Mouse (Mus musculus): Measurements from ENCODE around the gene Capza2. TPM values are rescaled to one million over a fixed set of nuclear protein-coding genes. Genes with fewer than 3 reads are reported as not detected.

Capza2 gene
- polyA plus RNA-seq, 1 experiment from 2014 or later: 258 TPM

DNA sequence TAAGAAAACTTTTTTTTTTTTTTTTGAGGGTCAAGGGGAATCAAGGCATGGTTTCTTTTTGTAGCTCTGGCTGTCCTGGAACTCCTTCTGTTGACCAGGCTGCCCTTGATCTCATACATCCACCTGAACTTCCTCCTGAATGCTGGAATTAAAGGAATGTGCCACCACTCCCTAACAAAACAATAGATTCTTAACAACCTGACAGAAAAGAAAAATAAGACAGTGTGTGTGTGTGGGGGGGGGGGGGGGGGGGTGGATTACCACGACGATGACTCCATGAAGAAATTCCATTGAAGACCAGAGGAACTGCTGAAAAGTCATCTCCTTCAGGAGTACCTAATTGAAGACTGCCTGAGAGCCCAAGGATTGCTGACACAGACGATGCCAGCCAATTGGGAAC is 14.6 kb upstream of the Capza2 start:
- 74% methylated on average over 3 of the region's 3 CpGs for WGBS
- no peaks in the 10 kb centered on the region for H3K9me3 ChIP-seq
- H3K4me1 ChIP-seq: no peaks in the 10 kb centered on the region
- no peak for ATAC-seq (ENCODE audit: low FRiP score, low read depth)
- H3K4me3 ChIP-seq: no peak overlapping the region
- no peaks in the 10 kb centered on the region for H3K27me3 ChIP-seq (replicated peaks)
- H3K27ac ChIP-seq: no peak overlapping the region
- H3K36me3 ChIP-seq: no peaks in the 10 kb centered on the region
- H3K4me2 ChIP-seq (replicated peaks): no peak overlapping the region
- H3K9ac ChIP-seq: no peak overlapping the region

- ATAC-seq (ENCODE audit: low FRiP score, low read depth): no peak
- no peak overlapping the region for H3K9ac ChIP-seq
- no peaks in the 10 kb centered on the region for H3K36me3 ChIP-seq
- no peak overlapping the region for H3K4me2 ChIP-seq (replicated peaks)
- no peak overlapping the region for H3K4me3 ChIP-seq
- H3K27ac ChIP-seq: no peak overlapping the region
- H3K9me3 ChIP-seq: no peaks in the 10 kb centered on the region
- H3K27me3 ChIP-seq (replicated peaks): no peaks in the 10 kb centered on the region
- 67% methylated on average over 6 of the region's 6 CpGs for WGBS
- H3K4me1 ChIP-seq: no peaks in the 10 kb centered on the region
These were observed 7.2 kb upstream of the Capza2 start for GRCm38 (mm10) chr6:17628701-17629455.

DNA sequence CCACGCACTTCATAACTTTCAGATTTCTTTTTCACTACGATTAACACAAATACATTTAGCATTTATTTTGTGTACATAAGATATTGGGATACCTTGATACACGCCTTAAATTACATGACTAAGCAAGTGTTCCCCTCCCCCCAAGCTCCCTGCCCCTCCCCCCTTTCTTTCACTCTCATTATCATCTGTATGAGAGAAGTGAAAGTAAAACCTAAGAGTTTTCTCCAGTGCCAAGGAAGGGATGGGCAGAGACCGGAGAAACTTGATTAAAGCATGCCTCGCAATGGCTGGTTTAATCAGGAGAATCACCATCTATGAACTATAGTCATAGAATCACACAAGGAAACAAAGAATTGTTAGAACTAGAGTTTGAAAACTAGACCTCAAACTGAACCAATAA is 6.3 kb upstream of the Capza2 start:
- Histone ChIP-seq H3K4me1 (no peaks in the 10 kb centered on the region), H3K4me3 (no peak overlapping the region), H3K9ac (no peak overlapping the region), H3K27ac (no peak overlapping the region), H3K27me3 (replicated peaks) (no peaks in the 10 kb centered on the region), H3K4me2 (replicated peaks) (no peak overlapping the region), H3K9me3 (no peaks in the 10 kb centered on the region), H3K36me3 (no peaks in the 10 kb centered on the region)
- WGBS: 76% methylated on average over 5 of the region's 5 CpGs
- no peak for ATAC-seq (ENCODE audit: low FRiP score, low read depth)

GRCm38 (mm10) chr6:17631611-17632010 is 4.4 kb upstream of the Capza2 start:
- Histone ChIP-seq H3K9ac (no peak overlapping the region), H3K27ac (no peak overlapping the region), H3K4me2 (replicated peaks) (no peak overlapping the region), H3K27me3 (replicated peaks) (no peaks in the 10 kb centered on the region), H3K4me1 (no peaks in the 10 kb centered on the region), H3K36me3 (no peaks in the 10 kb centered on the region), H3K9me3 (no peaks in the 10 kb centered on the region), H3K4me3 (no peak overlapping the region)
- 79% methylated on average over 5 of the region's 5 CpGs for WGBS
- ATAC-seq (ENCODE audit: low FRiP score, low read depth): no peak

- WGBS: 74% methylated on average over 3 of the region's 3 CpGs
- no peak overlapping the region for H3K4me2 ChIP-seq (replicated peaks)
- no peak overlapping the region for H3K4me3 ChIP-seq
- H3K36me3 ChIP-seq: no peaks in the 10 kb centered on the region
- H3K27me3 ChIP-seq (replicated peaks): no peaks in the 10 kb centered on the region
- H3K4me1 ChIP-seq: peaks cover 8% of the 10 kb centered on the region
- no peak for ATAC-seq (ENCODE audit: low FRiP score, low read depth)
- H3K9ac ChIP-seq: no peak overlapping the region
- H3K27ac ChIP-seq: no peak overlapping the region
- no peaks in the 10 kb centered on the region for H3K9me3 ChIP-seq
These were observed 2.2 kb upstream of the Capza2 start for GRCm38 (mm10) chr6:17633819-17634218.

DNA sequence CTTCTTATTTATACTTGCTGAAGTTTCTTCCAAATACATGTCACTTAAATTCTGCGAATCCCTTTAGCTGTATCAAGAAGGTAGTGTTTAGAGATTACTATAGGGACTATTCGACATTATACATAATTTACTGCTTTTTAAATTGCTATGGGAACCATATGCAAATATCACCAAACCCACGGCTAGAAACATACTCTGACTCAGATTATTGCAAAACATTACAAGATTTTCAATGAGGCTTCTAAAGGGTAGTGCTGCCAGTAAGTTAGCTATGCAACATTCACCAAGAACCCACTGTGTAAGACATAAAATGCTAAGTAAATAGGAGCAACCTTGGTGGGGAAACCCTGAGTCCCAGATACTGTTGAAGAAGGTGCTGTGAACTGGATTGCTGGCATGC is 1.0 kb upstream of the Capza2 start:
- Histone ChIP-seq H3K4me2 (replicated peaks) (no peak overlapping the region), H3K4me3 (no peak overlapping the region), H3K4me1 (peaks cover 8% of the 10 kb centered on the region), H3K27me3 (replicated peaks) (no peaks in the 10 kb centered on the region), H3K9ac (no peak overlapping the region), H3K27ac (no peak overlapping the region), H3K36me3 (no peaks in the 10 kb centered on the region), H3K9me3 (no peaks in the 10 kb centered on the region)
- ATAC-seq (ENCODE audit: low FRiP score, low read depth): no peak
- WGBS: 79% methylated on average over 3 of the region's 3 CpGs

- peak; percentile 97 for ATAC-seq (ENCODE audit: low FRiP score, low read depth)
- Histone ChIP-seq H3K27ac (peak overlapping the region; percentile 94), H3K4me3 (peak overlapping the region; percentile 98), H3K9me3 (no peaks in the 10 kb centered on the region), H3K4me2 (replicated peaks) (peak overlapping the region; percentile 71), H3K27me3 (replicated peaks) (no peaks in the 10 kb centered on the region), H3K9ac (peak overlapping the region; percentile 97), H3K36me3 (no peaks in the 10 kb centered on the region), H3K4me1 (peaks cover 8% of the 10 kb centered on the region)
- WGBS: 0% methylated on average over 40 of the region's 45 CpGs
These were observed 733 bp downstream of the Capza2 start for GRCm38 (mm10) chr6:17636764-17637170.

GRCm38 (mm10) chr6:17637205-17638203 is 1.5 kb downstream of the Capza2 start:
- peak; percentile 87 for ATAC-seq (ENCODE audit: low FRiP score, low read depth)
- H3K9me3 ChIP-seq: no peaks in the 10 kb centered on the region
- peak overlapping the region; percentile 94 for H3K27ac ChIP-seq
- H3K9ac ChIP-seq: peak overlapping the region; percentile 97
- H3K27me3 ChIP-seq (replicated peaks): no peaks in the 10 kb centered on the region
- no peaks in the 10 kb centered on the region for H3K36me3 ChIP-seq
- H3K4me2 ChIP-seq (replicated peaks): peak overlapping the region; percentile 71
- H3K4me1 ChIP-seq: peaks cover 8% of the 10 kb centered on the region
- peak overlapping the region; percentile 98 for H3K4me3 ChIP-seq
- WGBS: under 1% methylated on average over 48 of the region's 62 CpGs

- no peak overlapping the region for H3K4me3 ChIP-seq
- ATAC-seq (ENCODE audit: low FRiP score, low read depth): no peak
- no peaks in the 10 kb centered on the region for H3K27me3 ChIP-seq (replicated peaks)
- H3K4me1 ChIP-seq: peaks cover 8% of the 10 kb centered on the region
- H3K27ac ChIP-seq: no peak overlapping the region
- H3K9me3 ChIP-seq: no peaks in the 10 kb centered on the region
- no peak overlapping the region for H3K9ac ChIP-seq
- H3K4me2 ChIP-seq (replicated peaks): no peak overlapping the region
- WGBS: 89% methylated on average over 9 of the region's 9 CpGs
- no peaks in the 10 kb centered on the region for H3K36me3 ChIP-seq
These were observed 4.0 kb downstream of the Capza2 start for GRCm38 (mm10) chr6:17640031-17640430.

GRCm38 (mm10) chr6:17642739-17643138 is 6.7 kb downstream of the Capza2 start:
- 75% methylated on average over 3 of the region's 3 CpGs for WGBS
- Histone ChIP-seq H3K4me1 (peaks cover 8% of the 10 kb centered on the region), H3K4me2 (replicated peaks) (no peak overlapping the region), H3K4me3 (no peak overlapping the region), H3K36me3 (no peaks in the 10 kb centered on the region), H3K27me3 (replicated peaks) (no peaks in the 10 kb centered on the region), H3K9me3 (no peaks in the 10 kb centered on the region), H3K9ac (no peak overlapping the region), H3K27ac (no peak overlapping the region)
- ATAC-seq (ENCODE audit: low FRiP score, low read depth): no peak

DNA sequence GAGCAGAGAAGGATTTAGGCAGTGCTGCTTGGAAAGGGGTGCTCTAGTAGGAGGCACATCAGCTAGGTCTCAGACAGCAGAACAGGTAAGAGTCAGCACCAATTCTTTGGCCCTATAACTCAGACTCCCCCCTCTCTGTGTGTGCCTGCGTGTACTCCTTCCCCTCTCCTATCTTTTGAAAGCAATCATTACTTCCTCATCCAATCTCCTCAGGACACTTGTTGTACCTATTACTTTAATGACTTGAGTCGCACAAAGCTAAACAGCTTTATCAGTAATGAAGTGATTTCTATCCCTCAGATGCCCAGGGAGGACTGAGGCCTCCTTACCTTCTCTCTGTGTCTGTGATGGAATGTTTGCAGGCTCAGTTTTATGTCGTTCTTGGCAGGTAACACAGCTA is 10.1 kb downstream of the Capza2 start:
- Histone ChIP-seq H3K9me3 (no peaks in the 10 kb centered on the region), H3K4me3 (no peak overlapping the region), H3K9ac (no peak overlapping the region), H3K4me2 (replicated peaks) (no peak overlapping the region), H3K27ac (no peak overlapping the region), H3K27me3 (replicated peaks) (no peaks in the 10 kb centered on the region), H3K36me3 (peaks cover 10% of the 10 kb centered on the region), H3K4me1 (no peaks in the 10 kb centered on the region)
- ATAC-seq (ENCODE audit: low FRiP score, low read depth): no peak
- WGBS: 77% methylated on average over 3 of the region's 3 CpGs

- H3K36me3 ChIP-seq: peaks cover 25% of the 10 kb centered on the region
- no peak overlapping the region for H3K27ac ChIP-seq
- H3K9ac ChIP-seq: no peak overlapping the region
- no peak overlapping the region for H3K4me3 ChIP-seq
- no peaks in the 10 kb centered on the region for H3K27me3 ChIP-seq (replicated peaks)
- no peaks in the 10 kb centered on the region for H3K9me3 ChIP-seq
- 95% methylated on average over 2 of the region's 2 CpGs for WGBS
- no peaks in the 10 kb centered on the region for H3K4me1 ChIP-seq
- no peak for ATAC-seq (ENCODE audit: low FRiP score, low read depth)
- H3K4me2 ChIP-seq (replicated peaks): no peak overlapping the region
These were observed 16.1 kb downstream of the Capza2 start for GRCm38 (mm10) chr6:17652132-17652531.
